Mouse (Mus musculus) intestine, embryonic 15.5 days (tissue): Measurements from ENCODE around the gene Dlx2. TPM values are rescaled to one million over a fixed set of nuclear protein-coding genes. Genes with fewer than 3 reads are reported as not detected.

ENCODE experiments used
- ATAC-seq: fragments of 200-750 bp; cut with Nextera tagmentation; 2 replicates; pipeline ENCODE4 v1.8.0; 2017; ENCODE audit warnings: moderate TSS enrichment, moderate library complexity
- H3K27ac ChIP-seq: fragments of 300-500 bp; sonication (generic); 2 replicates; pipeline ENCODE4 v1.5.1; 2015; ENCODE audit warnings: mild to moderate bottlenecking, inconsistent platforms
- H3K27me3 ChIP-seq: fragments of 300-500 bp; sonication (generic); replicated peaks from 2 replicates; pipeline ENCODE4 v1.6.1; 2015; ENCODE audit warnings: inconsistent platforms
- H3K36me3 ChIP-seq: fragments of 300-500 bp; sonication (generic); 2 replicates; pipeline ENCODE4 v1.6.1; 2015; ENCODE audit warnings: inconsistent platforms
- H3K4me1 ChIP-seq: fragments of 300-500 bp; sonication (generic); replicated peaks from 2 replicates; pipeline ENCODE4 v1.6.1; 2015; ENCODE audit warnings: inconsistent platforms
- H3K4me2 ChIP-seq: fragments of 300-500 bp; sonication (generic); replicated peaks from 2 replicates; pipeline ENCODE4 v1.6.1; 2015; ENCODE audit warnings: mild to moderate bottlenecking, inconsistent platforms
- H3K4me3 ChIP-seq: fragments of 300-500 bp; sonication (generic); replicated peaks from 2 replicates; pipeline ENCODE4 v1.5.1; 2015; ENCODE audit warnings: inconsistent platforms
- H3K9ac ChIP-seq: fragments of 300-500 bp; sonication (generic); 2 replicates; pipeline ENCODE4 v1.6.1; 2015; ENCODE audit warnings: inconsistent platforms
- H3K9me3 ChIP-seq: fragments of 300-500 bp; sonication (generic); 2 replicates; pipeline ENCODE4 v1.6.1; 2016; ENCODE audit warnings: inconsistent platforms
- WGBS: fragments of 180-500 bp; shearing (Covaris S2); methylation state at CpG from one replicate; pipeline ENCODE4 v1.1.7; 2015; 5-methylcytosine and 5-hydroxymethylcytosine counted together
- polyA plus RNA-seq: library from polyadenylated mRNA; unstranded; fragments of >200 nt; fragmentation: Nextera tagmentation; extraction: Ambion mirVana; gene quantifications from 2 replicates; pipeline ENCODE4 v1.2.1, GENCODE M21; 2015

Gene Dlx2
- polyA plus RNA-seq, 1 experiment from 2014 or later: 4.7 TPM

- WGBS: under 1% methylated on average over 57 of the region's 59 CpGs
- Histone ChIP-seq H3K4me1 (peaks cover 32% of the 10 kb centered on the region), H3K27me3 (peaks cover 83% of the 10 kb centered on the region), H3K4me2 (peak overlapping the region; percentile 85), H3K9me3 (no peaks in the 10 kb centered on the region), H3K36me3 (no peaks in the 10 kb centered on the region), H3K9ac (peak overlapping the region; percentile 26), H3K27ac (peak overlapping the region; percentile 28; the same call in 1 of the 2 replicates), H3K4me3 (peak overlapping the region; percentile 44)
- ATAC-seq: peak; percentile 52
Observed at GRCm38 (mm10) chr2:71545882-71546639, 493 bp downstream of the Dlx2 start.

GRCm38 (mm10) chr2:71545401-71545881 is 1.1 kb downstream of the Dlx2 start:
- H3K4me3 ChIP-seq: peak overlapping the region; percentile 44
- H3K27ac ChIP-seq: no peak overlapping the region
- 2% methylated on average over 32 of the region's 32 CpGs for WGBS
- H3K27me3 ChIP-seq: peaks cover 84% of the 10 kb centered on the region
- ATAC-seq: no peak
- no peaks in the 10 kb centered on the region for H3K36me3 ChIP-seq
- no peaks in the 10 kb centered on the region for H3K9me3 ChIP-seq
- peaks cover 34% of the 10 kb centered on the region for H3K4me1 ChIP-seq
- no peak overlapping the region; the same call in 1 of the 2 replicates for H3K9ac ChIP-seq
- peak overlapping the region; percentile 85 for H3K4me2 ChIP-seq

DNA sequence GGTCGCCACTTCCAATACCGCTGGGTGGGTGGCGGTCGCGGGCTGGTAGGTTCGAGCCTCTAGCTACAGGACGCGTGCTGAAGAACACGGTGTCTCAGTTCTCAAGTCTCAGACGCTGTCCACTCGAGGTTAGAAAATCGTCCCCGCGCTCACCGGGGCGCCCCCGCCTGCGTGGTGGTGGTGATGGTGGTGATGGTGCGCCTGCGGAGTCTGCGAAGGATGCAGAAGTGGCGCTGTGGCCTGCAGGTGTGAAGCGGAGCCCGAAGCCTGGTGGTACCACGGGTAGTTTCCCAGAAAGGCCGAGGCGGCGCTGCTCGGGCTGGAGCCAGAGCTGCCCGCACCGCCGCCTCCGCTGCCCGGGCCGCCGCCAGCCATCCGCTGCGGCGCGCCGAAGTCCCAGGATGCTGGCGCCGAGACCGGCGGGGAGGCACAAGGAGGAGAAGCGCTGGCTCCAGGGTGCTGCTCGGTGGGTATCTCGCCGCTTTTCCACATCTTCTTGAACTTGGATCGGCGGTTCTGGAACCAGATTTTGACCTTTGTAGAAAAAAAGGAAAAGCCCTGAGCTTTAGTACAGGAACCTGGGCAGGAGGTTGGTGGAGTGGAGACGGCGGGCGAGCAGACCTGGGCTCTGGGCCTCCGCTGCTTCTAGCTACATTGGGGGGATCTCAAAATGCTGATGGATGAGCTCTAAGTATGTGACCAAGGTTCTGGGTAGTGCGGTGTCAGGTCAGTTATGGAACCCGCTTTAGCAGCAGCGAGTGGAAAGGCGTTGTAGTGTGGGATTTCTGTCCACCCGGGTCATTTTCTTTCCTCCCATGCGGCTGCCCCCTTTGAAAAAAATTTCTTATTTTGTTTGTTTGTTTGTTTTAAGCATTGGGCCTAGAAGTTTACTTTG is 1.9 kb downstream of the Dlx2 start:
- no peak overlapping the region for H3K9ac ChIP-seq
- H3K27ac ChIP-seq: no peak overlapping the region
- H3K36me3 ChIP-seq: no peaks in the 10 kb centered on the region
- H3K27me3 ChIP-seq: peaks cover 86% of the 10 kb centered on the region
- no peaks in the 10 kb centered on the region for H3K9me3 ChIP-seq
- WGBS: 2% methylated on average over 61 of the region's 61 CpGs
- H3K4me2 ChIP-seq: peak overlapping the region; percentile 85
- H3K4me3 ChIP-seq: peak overlapping the region; percentile 44
- peaks cover 34% of the 10 kb centered on the region for H3K4me1 ChIP-seq
- ATAC-seq: no peak

- Histone ChIP-seq H3K36me3 (no peaks in the 10 kb centered on the region), H3K4me1 (peaks cover 36% of the 10 kb centered on the region), H3K4me2 (peak overlapping the region; percentile 7), H3K27ac (no peak overlapping the region), H3K27me3 (peaks cover 86% of the 10 kb centered on the region), H3K4me3 (peak overlapping the region; percentile 44), H3K9me3 (no peaks in the 10 kb centered on the region), H3K9ac (no peak overlapping the region)
- WGBS: 2% methylated on average over 20 of the region's 20 CpGs
- ATAC-seq: no peak
Observed at GRCm38 (mm10) chr2:71543948-71544347, 2.6 kb downstream of the Dlx2 start.

DNA sequence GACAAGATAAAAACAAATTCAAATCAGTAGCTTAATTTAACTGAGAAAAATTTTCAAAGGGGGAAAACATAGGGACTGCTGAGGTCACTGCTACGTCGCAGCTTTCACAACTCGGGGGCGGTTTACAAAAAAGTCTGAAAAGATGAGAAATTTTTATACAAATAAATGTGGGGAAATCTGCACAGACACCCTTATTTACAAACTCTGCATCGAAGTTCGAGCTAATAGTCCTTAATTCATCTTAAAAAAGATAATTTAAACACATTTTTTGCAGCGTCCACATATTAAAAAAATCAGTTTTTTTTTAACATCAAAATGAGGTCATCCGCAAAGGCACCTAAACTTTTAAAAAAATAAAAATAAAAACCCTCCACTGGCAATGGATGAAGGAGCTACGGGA is 3.0 kb downstream of the Dlx2 start:
- Histone ChIP-seq H3K27ac (no peak overlapping the region), H3K4me3 (peak overlapping the region; percentile 44), H3K9me3 (no peaks in the 10 kb centered on the region), H3K36me3 (no peaks in the 10 kb centered on the region), H3K4me1 (peaks cover 37% of the 10 kb centered on the region), H3K4me2 (no peak overlapping the region), H3K9ac (no peak overlapping the region), H3K27me3 (peaks cover 86% of the 10 kb centered on the region)
- 4% methylated on average over 9 of the region's 9 CpGs for WGBS
- no peak for ATAC-seq

- ATAC-seq: peak; percentile 68
- Histone ChIP-seq H3K27me3 (peaks cover 86% of the 10 kb centered on the region), H3K4me2 (peak overlapping the region; percentile 46), H3K9ac (no peak overlapping the region), H3K27ac (no peak overlapping the region), H3K9me3 (no peaks in the 10 kb centered on the region), H3K4me3 (peak overlapping the region; percentile 23), H3K36me3 (no peaks in the 10 kb centered on the region), H3K4me1 (peaks cover 37% of the 10 kb centered on the region)
- 1% methylated on average over 30 of the region's 30 CpGs for WGBS
Observed at GRCm38 (mm10) chr2:71542816-71543301, 3.7 kb downstream of the Dlx2 start.

GRCm38 (mm10) chr2:71542227-71542815 is 4.2 kb downstream of the Dlx2 start:
- 3% methylated on average over 11 of the region's 11 CpGs for WGBS
- Histone ChIP-seq H3K27me3 (peaks cover 91% of the 10 kb centered on the region), H3K4me1 (peaks cover 37% of the 10 kb centered on the region), H3K36me3 (no peaks in the 10 kb centered on the region), H3K4me3 (no peak overlapping the region), H3K27ac (peak overlapping the region; percentile 4; the same call in 1 of the 2 replicates), H3K9ac (no peak overlapping the region), H3K4me2 (no peak overlapping the region), H3K9me3 (no peaks in the 10 kb centered on the region)
- no peak for ATAC-seq

GRCm38 (mm10) chr2:71541418-71542226 is 4.9 kb downstream of the Dlx2 start:
- Histone ChIP-seq H3K4me3 (no peak overlapping the region), H3K9ac (no peak overlapping the region), H3K27ac (no peak overlapping the region), H3K9me3 (no peaks in the 10 kb centered on the region), H3K4me1 (peaks cover 32% of the 10 kb centered on the region), H3K4me2 (peak overlapping the region; percentile 38), H3K36me3 (no peaks in the 10 kb centered on the region), H3K27me3 (peaks cover 93% of the 10 kb centered on the region)
- WGBS: 1% methylated on average over 37 of the region's 37 CpGs
- no peak for ATAC-seq

DNA sequence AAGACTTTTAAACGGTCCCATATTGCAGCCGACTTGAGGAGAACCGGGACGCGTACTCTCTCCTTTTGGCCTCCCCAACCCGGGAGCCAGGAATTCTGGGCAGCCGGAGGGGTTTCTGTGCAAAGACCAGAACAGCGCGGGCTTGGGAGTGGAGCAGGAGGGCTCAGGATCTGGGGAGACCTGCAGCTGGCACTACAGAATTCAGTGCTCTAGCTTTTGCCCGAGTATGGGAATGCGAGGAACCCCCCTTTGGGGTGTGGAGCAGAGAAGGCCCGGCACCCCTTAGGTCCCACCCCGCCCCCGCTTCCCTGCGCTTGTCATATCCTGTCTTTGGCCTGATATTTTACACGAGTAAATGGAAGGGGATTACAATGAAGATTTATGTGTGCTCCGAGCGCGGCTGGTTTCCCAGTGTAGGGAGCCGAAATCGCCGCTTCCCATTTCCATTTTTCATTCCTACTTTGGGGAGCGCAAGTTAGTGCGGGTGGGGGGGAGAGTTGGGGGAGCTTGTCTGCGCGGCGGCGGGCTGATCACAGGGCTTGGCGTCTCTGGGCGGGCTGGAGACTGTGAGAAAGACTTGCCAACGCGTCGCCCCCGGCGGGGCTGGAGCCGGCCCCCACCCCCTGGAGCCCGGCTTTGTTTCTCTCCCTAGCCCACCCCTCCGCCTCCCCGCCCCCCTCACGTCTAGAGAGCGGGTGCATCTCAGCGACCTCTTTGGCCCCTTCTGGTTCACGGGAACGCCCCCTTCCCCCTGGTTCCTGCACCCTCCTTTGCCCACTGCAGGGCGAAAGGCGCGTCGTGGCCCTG is 5.7 kb downstream of the Dlx2 start:
- H3K36me3 ChIP-seq: no peaks in the 10 kb centered on the region
- no peak overlapping the region for H3K4me3 ChIP-seq
- ATAC-seq: no peak
- peaks cover 24% of the 10 kb centered on the region for H3K4me1 ChIP-seq
- H3K4me2 ChIP-seq: peak overlapping the region; percentile 38
- H3K9me3 ChIP-seq: no peaks in the 10 kb centered on the region
- H3K27me3 ChIP-seq: peaks cover 93% of the 10 kb centered on the region
- under 1% methylated on average over 48 of the region's 48 CpGs for WGBS
- H3K27ac ChIP-seq: no peak overlapping the region
- no peak overlapping the region for H3K9ac ChIP-seq

DNA sequence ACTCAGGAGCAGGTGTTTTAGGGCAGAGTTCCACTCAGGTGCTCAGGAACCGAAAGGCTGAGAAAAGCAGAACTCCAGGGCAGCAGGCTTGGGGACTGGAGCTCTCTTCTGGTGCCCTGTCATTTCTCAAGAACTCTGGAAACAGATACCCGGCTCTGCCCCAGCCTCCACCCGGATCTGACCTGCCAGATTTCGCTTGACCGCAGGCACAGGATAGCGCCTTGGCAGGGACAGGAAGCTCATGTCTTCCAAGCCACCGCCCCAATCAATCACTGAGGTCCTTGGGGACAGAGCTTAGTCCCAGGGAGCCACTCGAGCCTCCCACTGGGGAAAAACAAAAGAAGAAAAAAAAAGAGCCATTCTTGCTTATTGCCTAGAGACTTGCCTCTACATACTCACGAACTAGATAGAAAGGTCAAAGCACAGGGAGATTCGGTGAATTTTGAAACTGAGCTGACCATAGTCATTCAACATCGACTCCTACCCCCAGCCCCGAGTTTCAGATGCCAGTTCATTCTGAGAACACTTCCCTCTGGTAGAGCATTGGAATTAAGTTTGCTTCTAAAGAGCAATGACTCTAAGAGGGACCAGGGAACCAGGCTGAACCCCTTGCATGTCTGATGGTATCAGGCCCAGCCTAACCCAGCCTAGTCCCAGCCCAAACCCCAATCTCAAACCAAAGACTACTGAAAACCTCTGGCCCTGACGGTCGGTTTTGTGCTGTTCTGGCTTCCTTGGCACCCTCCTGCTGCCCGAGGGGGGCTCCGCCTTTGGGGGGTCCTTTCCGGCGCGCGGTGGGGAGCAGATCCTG is 12.1 kb downstream of the Dlx2 start:
- Histone ChIP-seq H3K4me2 (no peak overlapping the region), H3K4me3 (no peak overlapping the region), H3K36me3 (no peaks in the 10 kb centered on the region), H3K4me1 (peaks cover 11% of the 10 kb centered on the region; the same call in 1 of the 2 replicates), H3K27me3 (peaks cover 93% of the 10 kb centered on the region), H3K27ac (0 out of 2 replicates have a peak overlapping the region, but pooled peaks have one; percentile 15), H3K9me3 (no peaks in the 10 kb centered on the region), H3K9ac (no peak overlapping the region)
- ATAC-seq: no peak
- under 1% methylated on average over 20 of the region's 20 CpGs for WGBS
